Mouse (Mus musculus) limb, embryonic 12.5 days (tissue): ENCODE results near the gene Ffar3. TPM values are rescaled to one million over a fixed set of nuclear protein-coding genes. Genes with fewer than 3 reads are reported as not detected.

Source experiments
- ATAC-seq: fragments of 200-750 bp; cut with Nextera tagmentation; 2 replicates; pipeline ENCODE4 v1.8.0; 2017; ENCODE audit warnings: low read depth, moderate TSS enrichment; ENCODE audit not compliant: insufficient number of reproducible peaks, insufficient read depth, low FRiP score, low TSS enrichment
- H3K27ac ChIP-seq: fragments of 300-500 bp; sonication (generic); 2 replicates; pipeline ENCODE4 v1.5.1; 2016; ENCODE audit warnings: mild to moderate bottlenecking, moderate library complexity
- H3K27me3 ChIP-seq: fragments of 300-500 bp; sonication (generic); 2 replicates; pipeline ENCODE4 v1.6.1; 2016; ENCODE audit warnings: mild to moderate bottlenecking, moderate library complexity
- H3K36me3 ChIP-seq: fragments of 300-500 bp; sonication (generic); 2 replicates; pipeline ENCODE4 v1.6.1; 2016; ENCODE audit warnings: mild to moderate bottlenecking, moderate library complexity
- H3K4me1 ChIP-seq: fragments of 300-500 bp; sonication (generic); replicated peaks from 2 replicates; pipeline ENCODE4 v1.6.1; 2016
- H3K4me2 ChIP-seq: fragments of 300-500 bp; sonication (generic); 2 replicates; pipeline ENCODE4 v1.6.1; 2016; ENCODE audit warnings: mild to moderate bottlenecking, moderate library complexity
- H3K4me3 ChIP-seq: fragments of 300-500 bp; sonication (generic); replicated peaks from 2 replicates; pipeline ENCODE4 v1.5.1; 2016; ENCODE audit warnings: mild to moderate bottlenecking
- H3K9ac ChIP-seq: fragments of 300-500 bp; sonication (generic); replicated peaks from 2 replicates; pipeline ENCODE4 v1.6.1; 2016; ENCODE audit warnings: mild to moderate bottlenecking, moderate library complexity
- H3K9me3 ChIP-seq: fragments of 300-500 bp; sonication (generic); 2 replicates; pipeline ENCODE4 v1.6.1; 2016; ENCODE audit warnings: mild to moderate bottlenecking, moderate library complexity
- WGBS: fragments of 180-500 bp; shearing (Covaris S2); methylation state at CpG from one replicate; pipeline ENCODE4 v1.1.7; 2016; 5-methylcytosine and 5-hydroxymethylcytosine counted together
- polyA plus RNA-seq: library from polyadenylated mRNA; unstranded; fragments of >200 nt; fragmentation: Nextera tagmentation; extraction: Ambion mirVana; gene quantifications from 2 replicates; pipeline ENCODE4 v1.2.1, GENCODE M21; 2016

Ffar3 gene
- polyA plus RNA-seq, 1 experiment from 2014 or later = not detected

GRCm38 (mm10) chr7:30878950-30879349, 23.0 kb upstream of the Ffar3 start:
- no peaks in the 10 kb centered on the region for H3K36me3 ChIP-seq
- no peak overlapping the region for H3K9ac ChIP-seq
- no peak overlapping the region for H3K4me3 ChIP-seq
- H3K9me3 ChIP-seq = 0 out of 2 replicates have a peak, but pooled peaks cover 6% of the 10 kb centered on the region
- no peak overlapping the region for H3K27ac ChIP-seq
- H3K4me2 ChIP-seq = no peak overlapping the region
- WGBS = 70% methylated on average over 6 of the region's 6 CpGs
- no peaks in the 10 kb centered on the region; the same call in 1 of the 2 replicates for H3K27me3 ChIP-seq
- no peak for ATAC-seq
- H3K4me1 ChIP-seq = no peaks in the 10 kb centered on the region

GRCm38 (mm10) chr7:30873083-30873482, 17.1 kb upstream of the Ffar3 start:
- Histone ChIP-seq H3K36me3 (no peaks in the 10 kb centered on the region), H3K4me3 (no peak overlapping the region), H3K9me3 (no peaks in the 10 kb centered on the region), H3K4me1 (no peaks in the 10 kb centered on the region), H3K4me2 (peak overlapping the region; percentile 38), H3K27me3 (peaks cover 14% of the 10 kb centered on the region; the same call in 1 of the 2 replicates), H3K9ac (no peak overlapping the region), H3K27ac (no peak overlapping the region)
- 22% methylated on average over 15 of the region's 15 CpGs for WGBS
- no peak for ATAC-seq

- Histone ChIP-seq H3K4me3 (no peak overlapping the region), H3K36me3 (no peaks in the 10 kb centered on the region), H3K4me2 (no peak overlapping the region), H3K4me1 (peaks cover 4% of the 10 kb centered on the region; the same call in 1 of the 2 replicates), H3K9me3 (no peaks in the 10 kb centered on the region), H3K9ac (no peak overlapping the region), H3K27me3 (no peaks in the 10 kb centered on the region), H3K27ac (no peak overlapping the region)
- whole genome bisulfite sequencing = 75% methylated on average over 8 of the region's 8 CpGs
- ATAC-seq = no peak
Measured at GRCm38 (mm10) chr7:30863386-30863785, 7.4 kb upstream of the Ffar3 start.

GRCm38 (mm10) chr7:30861464-30861863, 5.5 kb upstream of the Ffar3 start, which contains the start of gene Ffar1:
TSS of gene Ffar1 (minus strand) at chr7:30861564.
- H3K4me3 ChIP-seq = no peak within 1 kb of the TSS
- WGBS = 87% methylated on average over 12 of the region's 12 CpGs
- H3K27ac ChIP-seq = no peak within 1 kb of the TSS
- no peak for ATAC-seq
- H3K4me2 ChIP-seq = no peak within 1 kb of the TSS
- H3K27me3 ChIP-seq = peaks cover 1% of the 10 kb centered on the region; the same call in 1 of the 2 replicates
- H3K9ac ChIP-seq = 0 out of 2 replicates have a peak within 1 kb of the TSS, but pooled peaks have one; percentile 0
- no peaks in the 10 kb centered on the region for H3K36me3 ChIP-seq
- peaks cover 4% of the 10 kb centered on the region; the same call in 1 of the 2 replicates for H3K4me1 ChIP-seq
- H3K9me3 ChIP-seq = no peaks in the 10 kb centered on the region

GRCm38 (mm10) chr7:30859635-30860402, 3.8 kb upstream of the Ffar3 start:
- peak overlapping the region; percentile 53 for H3K4me2 ChIP-seq
- ATAC-seq = peak; percentile 30; the same call in 1 of the 2 replicates
- 10% methylated on average over 15 of the region's 16 CpGs for WGBS
- no peaks in the 10 kb centered on the region for H3K9me3 ChIP-seq
- peak overlapping the region; percentile 29 for H3K4me3 ChIP-seq
- no peaks in the 10 kb centered on the region for H3K36me3 ChIP-seq
- H3K27ac ChIP-seq = 0 out of 2 replicates have a peak overlapping the region, but pooled peaks have one; percentile 17
- H3K27me3 ChIP-seq = peaks cover 9% of the 10 kb centered on the region
- no peak overlapping the region for H3K9ac ChIP-seq
- H3K4me1 ChIP-seq = peaks cover 4% of the 10 kb centered on the region; the same call in 1 of the 2 replicates

GRCm38 (mm10) chr7:30859290-30859634, 3.3 kb upstream of the Ffar3 start:
- H3K4me1 ChIP-seq = peaks cover 4% of the 10 kb centered on the region; the same call in 1 of the 2 replicates
- no peak overlapping the region for H3K27ac ChIP-seq
- H3K9me3 ChIP-seq = no peaks in the 10 kb centered on the region
- ATAC-seq = peak; percentile 32
- H3K4me3 ChIP-seq = no peak overlapping the region
- peaks cover 15% of the 10 kb centered on the region for H3K27me3 ChIP-seq
- H3K9ac ChIP-seq = no peak overlapping the region
- H3K4me2 ChIP-seq = peak overlapping the region; percentile 53; the same call in 1 of the 2 replicates
- no peaks in the 10 kb centered on the region for H3K36me3 ChIP-seq

GRCm38 (mm10) chr7:30857746-30858145, 1.8 kb upstream of the Ffar3 start:
- no peak overlapping the region for H3K4me2 ChIP-seq
- ATAC-seq = no peak
- H3K27ac ChIP-seq = no peak overlapping the region
- 81% methylated on average over 1 of the region's 1 CpGs for WGBS
- H3K36me3 ChIP-seq = no peaks in the 10 kb centered on the region
- no peak overlapping the region for H3K4me3 ChIP-seq
- H3K4me1 ChIP-seq = peaks cover 4% of the 10 kb centered on the region; the same call in 1 of the 2 replicates
- H3K9ac ChIP-seq = no peak overlapping the region; the same call in 1 of the 2 replicates
- H3K27me3 ChIP-seq = peaks cover 15% of the 10 kb centered on the region
- no peaks in the 10 kb centered on the region for H3K9me3 ChIP-seq

GRCm38 (mm10) chr7:30851421-30851820, 4.6 kb downstream of the Ffar3 start:
- Histone ChIP-seq H3K4me1 (no peaks in the 10 kb centered on the region; the same call in 1 of the 2 replicates), H3K4me3 (no peak overlapping the region), H3K9ac (no peak overlapping the region), H3K4me2 (no peak overlapping the region), H3K9me3 (no peaks in the 10 kb centered on the region), H3K27ac (no peak overlapping the region), H3K27me3 (peaks cover 13% of the 10 kb centered on the region; the same call in 1 of the 2 replicates), H3K36me3 (no peaks in the 10 kb centered on the region)
- no peak for ATAC-seq
- whole genome bisulfite sequencing = 66% methylated on average over 1 of the region's 1 CpGs

- Histone ChIP-seq H3K9ac (no peak overlapping the region), H3K27me3 (no peaks in the 10 kb centered on the region), H3K27ac (no peak overlapping the region), H3K9me3 (no peaks in the 10 kb centered on the region), H3K4me2 (no peak overlapping the region), H3K4me1 (peaks cover 11% of the 10 kb centered on the region), H3K36me3 (no peaks in the 10 kb centered on the region), H3K4me3 (no peak overlapping the region)
- ATAC-seq = no peak
- 84% methylated on average over 6 of the region's 6 CpGs for WGBS
Measured at GRCm38 (mm10) chr7:30847934-30848333, 8.0 kb downstream of the Ffar3 start.

- H3K4me2 ChIP-seq = no peak overlapping the region
- ATAC-seq = no peak
- WGBS = 76% methylated on average over 5 of the region's 5 CpGs
Measured at GRCm38 (mm10) chr7:30847386-30847785, 8.6 kb downstream of the Ffar3 start.

GRCm38 (mm10) chr7:30846505-30847053, 9.4 kb downstream of the Ffar3 start:
- Histone ChIP-seq H3K9me3 (no peaks in the 10 kb centered on the region), H3K4me3 (no peak overlapping the region), H3K9ac (no peak overlapping the region), H3K4me2 (no peak overlapping the region), H3K4me1 (peaks cover 17% of the 10 kb centered on the region), H3K36me3 (no peaks in the 10 kb centered on the region), H3K27me3 (no peaks in the 10 kb centered on the region), H3K27ac (no peak overlapping the region)
- ATAC-seq = no peak
- WGBS = 51% methylated on average over 2 of the region's 2 CpGs

More at GRCm38 (mm10) chr7:30847386-30847785, 8.6 kb downstream of the Ffar3 start:
- no peak overlapping the region for H3K4me3 ChIP-seq
- peaks cover 16% of the 10 kb centered on the region for H3K4me1 ChIP-seq
- no peaks in the 10 kb centered on the region for H3K27me3 ChIP-seq
- H3K9ac ChIP-seq = no peak overlapping the region
- H3K9me3 ChIP-seq = no peaks in the 10 kb centered on the region
- no peaks in the 10 kb centered on the region for H3K36me3 ChIP-seq
- H3K27ac ChIP-seq = no peak overlapping the region
